Comparison of ENCODE assay signal across 1 mouse cellular context in the genomic region with DNA sequence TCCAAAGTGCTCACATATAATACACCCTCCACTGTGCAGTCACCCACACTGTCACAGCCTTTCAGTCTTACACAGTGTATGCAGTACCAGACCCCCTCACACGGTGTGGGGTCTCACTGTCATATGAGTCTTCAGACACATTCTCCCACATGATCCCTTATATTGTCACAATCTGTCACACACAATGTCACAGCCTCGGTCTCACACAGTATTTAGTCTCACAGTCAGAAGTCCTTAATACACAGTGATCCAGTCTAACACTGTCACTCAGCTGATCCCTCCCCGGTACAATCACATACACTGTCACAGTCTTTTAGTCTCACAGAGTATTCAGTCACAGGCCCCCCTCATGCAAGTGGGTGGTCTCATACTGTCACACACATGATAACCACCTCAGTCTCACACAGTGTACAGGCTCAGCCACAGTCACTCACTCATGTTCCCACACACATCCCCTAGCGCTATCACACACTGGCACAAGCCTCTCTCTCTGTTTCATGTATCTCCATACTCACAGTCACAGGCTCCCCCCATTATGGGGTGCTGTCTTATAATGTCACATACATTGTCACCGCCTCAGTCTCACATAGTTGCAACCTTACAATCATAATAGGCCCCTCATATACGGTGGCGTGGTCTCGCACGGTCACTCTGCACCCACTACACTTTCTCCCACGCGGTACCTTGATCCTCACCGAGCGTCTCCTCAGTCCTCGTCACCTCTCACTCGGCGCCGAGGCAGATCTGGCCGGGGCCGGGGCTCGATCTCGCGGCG.
TF ChIP-seq lines count a peak whose summit lies in the region.

No protein-coding gene starts in this region.

TF ChIP-seq in ES-E14, 5 proteins besides CTCF, POLR2A, EP300 and RAD21:
- TF ChIP-seq ZNF384 (IDR thresholded peaks at IDR 0.05; ENCODE audit: low read depth, low read length) (no peak), HCFC1 (IDR thresholded peaks at IDR 0.05; ENCODE audit: borderline replicate concordance, insufficient read depth, low read length) (no peak), ZC3H11A (IDR thresholded peaks at IDR 0.05; ENCODE audit: borderline replicate concordance, low read depth, low read length) (no peak), MAFK (IDR thresholded peaks at IDR 0.05; ENCODE audit: insufficient read depth, low read depth, low read length) (no peak), CHD2 (IDR thresholded peaks at IDR 0.05; ENCODE audit: low read depth, low read length) (no peak)
